ENCODE assay signal across 9 mouse cellular contexts in the genomic region with DNA sequence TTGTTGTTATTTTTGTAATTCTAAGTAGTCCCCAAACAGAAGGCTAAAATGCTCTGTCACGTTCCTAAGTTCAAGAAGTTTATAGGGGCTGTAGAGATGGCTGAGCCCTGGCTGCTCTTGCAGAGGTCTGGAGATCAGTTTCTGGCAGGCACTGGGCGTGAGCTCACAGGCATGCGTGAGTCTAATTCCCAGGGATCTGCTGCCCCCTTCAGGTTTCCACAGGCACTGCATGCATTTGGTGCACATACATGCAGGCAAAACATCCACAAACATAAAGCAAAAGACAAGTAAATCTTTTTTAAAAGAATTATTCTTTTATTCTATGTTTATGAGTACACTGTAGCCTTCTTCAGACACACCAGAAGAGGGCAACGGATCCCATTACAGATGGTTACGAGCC. TPM values are rescaled to one million over a fixed set of nuclear protein-coding genes. Genes with fewer than 3 reads are reported as not detected.
A peak's percentile ranks its signal among the peaks of the same experiment; 100 is the strongest.
DNase-seq lines count a peak whose midpoint lies in the region; ATAC-seq and TF ChIP-seq lines count a peak whose summit lies in the region.
"Had no signal": no experiment of that assay in that cellular context is flagged by ENCODE, and none has a peak within 500 bp of the region (broad histone marks: within the 10 kb centered on the region; RNA-seq: fewer than 3 reads in every experiment).

No protein-coding gene starts in this region.

- peak; percentile 51 for DNase-seq in forebrain, embryonic 14.5 days (ENCODE audit: low spot score)
- peak; percentile 56 for DNase-seq in midbrain, embryonic 10.5 days (ENCODE audit: low spot score)
- peak; percentile 67 for DNase-seq in lung, embryonic 14.5 days
- peak; percentile 61 for DNase-seq in thymus, postnatal 25 days
- DNase-seq in ovary, adult 18-20 months (ENCODE audit: low spot score): no peak

- WGBS in forebrain, embryonic 14.5 days: 40% methylated on average over 5 of the region's 5 CpGs
- WGBS in forebrain, embryonic 16.5 days: 47% methylated on average over 5 of the region's 5 CpGs
- whole genome bisulfite sequencing in midbrain, embryonic 10.5 days: 51% methylated on average over 5 of the region's 5 CpGs
- 51% methylated on average over 5 of the region's 5 CpGs for WGBS in midbrain, embryonic 16.5 days
- WGBS in bone marrow, adult 2 months: 48% methylated on average over 5 of the region's 5 CpGs
- WGBS in lung, embryonic 14.5 days: 46% methylated on average over 5 of the region's 5 CpGs

- no peak overlapping the region for H3K9ac ChIP-seq in forebrain, embryonic 14.5 days (ENCODE audit: low read length)
- H3K9ac ChIP-seq in forebrain, embryonic 16.5 days (replicated peaks; ENCODE audit: low read depth, low read length): no peak overlapping the region
- no peak overlapping the region for H3K9ac ChIP-seq in midbrain, embryonic 16.5 days (ENCODE audit: low read depth, low read length)
- no peak overlapping the region for H3K9ac ChIP-seq in lung, embryonic 14.5 days
- H3K9ac ChIP-seq: neural tube, embryonic 12.5 days had no signal

- no peak for TF ChIP-seq POLR2A in bone marrow, adult 2 months (IDR thresholded peaks at IDR 0.05; ENCODE audit: borderline replicate concordance, control insufficient read depth, low read depth, low read length)

- TF ChIP-seq CTCF in bone marrow, adult 2 months (IDR thresholded peaks at IDR 0.05; ENCODE audit: control insufficient read depth, insufficient read depth, low read length): peak; percentile 80
- TF ChIP-seq CTCF in lung, embryonic 14.5 days (IDR thresholded peaks at IDR 0.05; ENCODE audit: low read depth): peak; percentile 75

- H3K27ac ChIP-seq in forebrain, embryonic 14.5 days (ENCODE audit: low read depth, low read length): no peak overlapping the region
- H3K27ac ChIP-seq in forebrain, embryonic 16.5 days (ENCODE audit: low read length): no peak overlapping the region
- no peak overlapping the region for H3K27ac ChIP-seq in midbrain, embryonic 10.5 days (replicated peaks)
- no peak overlapping the region for H3K27ac ChIP-seq in midbrain, embryonic 16.5 days (ENCODE audit: low read length)
- H3K27ac ChIP-seq in bone marrow, adult 2 months (ENCODE audit: control insufficient read depth, insufficient read depth, low read depth, low read length, poor library complexity): no peak overlapping the region
- H3K27ac ChIP-seq in lung, embryonic 14.5 days (ENCODE audit: low read depth): no peak overlapping the region
- H3K27ac ChIP-seq: neural tube, embryonic 12.5 days had no signal

- no peaks in the 10 kb centered on the region for H3K36me3 ChIP-seq in forebrain, embryonic 14.5 days (ENCODE audit: control insufficient read depth, insufficient read depth, low read length)
- H3K36me3 ChIP-seq in forebrain, embryonic 16.5 days (ENCODE audit: control insufficient read depth, insufficient read depth): no peaks in the 10 kb centered on the region
- H3K36me3 ChIP-seq in midbrain, embryonic 10.5 days: no peaks in the 10 kb centered on the region
- H3K36me3 ChIP-seq in midbrain, embryonic 16.5 days (ENCODE audit: control insufficient read depth, insufficient read depth, low read length): no peaks in the 10 kb centered on the region
- no peaks in the 10 kb centered on the region for H3K36me3 ChIP-seq in lung, embryonic 14.5 days (ENCODE audit: insufficient read depth)
- H3K36me3 ChIP-seq: neural tube, embryonic 12.5 days had no signal

- peaks cover 11% of the 10 kb centered on the region for H3K27me3 ChIP-seq in forebrain, embryonic 14.5 days (replicated peaks; ENCODE audit: control insufficient read depth, insufficient read depth, low read length)
- H3K27me3 ChIP-seq in forebrain, embryonic 16.5 days (replicated peaks; ENCODE audit: control insufficient read depth, insufficient read depth, low read length): peaks cover 9% of the 10 kb centered on the region
- peaks cover 23% of the 10 kb centered on the region for H3K27me3 ChIP-seq in midbrain, embryonic 10.5 days (ENCODE audit: low read depth, poor library complexity, severe bottlenecking)
- peaks cover 6% of the 10 kb centered on the region for H3K27me3 ChIP-seq in midbrain, embryonic 16.5 days (ENCODE audit: control insufficient read depth, insufficient read depth, low read depth, low read length)
- H3K27me3 ChIP-seq in lung, embryonic 14.5 days (ENCODE audit: insufficient read depth, low read length): peaks cover 7% of the 10 kb centered on the region

- H3K4me1 ChIP-seq in forebrain, embryonic 14.5 days (ENCODE audit: control insufficient read depth, insufficient read depth, low read length): no peaks in the 10 kb centered on the region
- H3K4me1 ChIP-seq in forebrain, embryonic 16.5 days (replicated peaks; ENCODE audit: control insufficient read depth, insufficient read depth, low read length): peaks cover under 1% of the 10 kb centered on the region; the same call in 1 of the 2 replicates
- H3K4me1 ChIP-seq in midbrain, embryonic 10.5 days: peaks cover 3% of the 10 kb centered on the region
- H3K4me1 ChIP-seq in midbrain, embryonic 16.5 days (ENCODE audit: control insufficient read depth, insufficient read depth, low read length): 0 out of 2 replicates have a peak, but pooled peaks cover 1% of the 10 kb centered on the region
- H3K4me1 ChIP-seq in bone marrow, adult 2 months (ENCODE audit: control insufficient read depth, insufficient read depth, low read length): no peaks in the 10 kb centered on the region
- no peaks in the 10 kb centered on the region for H3K4me1 ChIP-seq in lung, embryonic 14.5 days (ENCODE audit: insufficient read depth)

- no peak for ATAC-seq in forebrain, embryonic 14.5 days
- no peak for ATAC-seq in forebrain, embryonic 16.5 days
- ATAC-seq in midbrain, embryonic 16.5 days: no peak
- ATAC-seq in lung, embryonic 14.5 days (ENCODE audit: insufficient read depth): no peak

- no peaks in the 10 kb centered on the region for H3K9me3 ChIP-seq in forebrain, embryonic 14.5 days (replicated peaks; ENCODE audit: control insufficient read depth, low read length)
- no peaks in the 10 kb centered on the region for H3K9me3 ChIP-seq in forebrain, embryonic 16.5 days (ENCODE audit: control insufficient read depth, low read length)
- peaks cover 4% of the 10 kb centered on the region; the same call in 1 of the 2 replicates for H3K9me3 ChIP-seq in midbrain, embryonic 10.5 days (replicated peaks)
- no peaks in the 10 kb centered on the region for H3K9me3 ChIP-seq in midbrain, embryonic 16.5 days (replicated peaks; ENCODE audit: control insufficient read depth, low read length, poor library complexity, severe bottlenecking)
- H3K9me3 ChIP-seq in lung, embryonic 14.5 days (ENCODE audit: low read depth, low read length): no peaks in the 10 kb centered on the region

- H3K4me3 ChIP-seq in forebrain, embryonic 14.5 days (ENCODE audit: low read depth, low read length): no peak overlapping the region
- no peak overlapping the region for H3K4me3 ChIP-seq in forebrain, embryonic 16.5 days (replicated peaks; ENCODE audit: low read length)
- no peak overlapping the region for H3K4me3 ChIP-seq in midbrain, embryonic 10.5 days
- no peak overlapping the region for H3K4me3 ChIP-seq in midbrain, embryonic 16.5 days (ENCODE audit: low read depth, low read length)
- no peak overlapping the region for H3K4me3 ChIP-seq in bone marrow, adult 2 months (replicated peaks; ENCODE audit: control insufficient read depth, low read depth, low read length)
- no peak overlapping the region for H3K4me3 ChIP-seq in lung, embryonic 14.5 days (ENCODE audit: low read depth, low read length)
- H3K4me3 ChIP-seq: neural tube, embryonic 12.5 days had no signal

- no peak overlapping the region for H3K4me2 ChIP-seq in forebrain, embryonic 14.5 days (ENCODE audit: low read length)
- H3K4me2 ChIP-seq in forebrain, embryonic 16.5 days (ENCODE audit: low read length): no peak overlapping the region
- no peak overlapping the region for H3K4me2 ChIP-seq in midbrain, embryonic 16.5 days (ENCODE audit: low read length)
- H3K4me2 ChIP-seq in lung, embryonic 14.5 days: no peak overlapping the region
- H3K4me2 ChIP-seq: neural tube, embryonic 12.5 days had no signal

RNA-seq across cellular contexts. Expression of a gene that starts 14.3 kb away (rescaled TPM):
- 0.10 TPM in 1 of 2 replicates, not detected in the other for polyA plus RNA-seq in forebrain, embryonic 14.5 days (2014; fragmentation: Nextera tagmentation; extraction: Ambion mirVana)
- polyA plus RNA-seq in forebrain, embryonic 16.5 days (2015; fragmentation: Nextera tagmentation; extraction: Ambion mirVana): not detected in 2 replicates
- polyA plus RNA-seq in midbrain, embryonic 10.5 days (2016; fragmentation: Nextera tagmentation; extraction: Ambion mirVana): 0.16 and 0.23 TPM in 2 replicates
- polyA plus RNA-seq in midbrain, embryonic 16.5 days (2015; fragmentation: Nextera tagmentation; extraction: Ambion mirVana): 0.46 and 0.50 TPM in 2 replicates
- 1.5 TPM in 1 of 2 replicates, not detected in the other for polyA plus RNA-seq in bone marrow, adult 2 months (2011; ENCODE audit: insufficient read depth, insufficient read length, low replicate concordance, missing spikeins)
- polyA plus RNA-seq in lung, embryonic 14.5 days (2014; fragmentation: Nextera tagmentation; extraction: Ambion mirVana): 0.19 TPM in 1 of 2 replicates, not detected in the other

RNA-seq across cellular contexts. Expression of a gene that starts 14.9 kb away (rescaled TPM):
- 0.65 and 0.79 TPM in 2 replicates for polyA plus RNA-seq in forebrain, embryonic 14.5 days (2014; fragmentation: Nextera tagmentation; extraction: Ambion mirVana)
- 0.22 and 0.43 TPM in 2 replicates for polyA plus RNA-seq in forebrain, embryonic 16.5 days (2015; fragmentation: Nextera tagmentation; extraction: Ambion mirVana)
- polyA plus RNA-seq in midbrain, embryonic 10.5 days (2016; fragmentation: Nextera tagmentation; extraction: Ambion mirVana): 1.7 and 1.9 TPM in 2 replicates
- 0.67 and 0.73 TPM in 2 replicates for polyA plus RNA-seq in midbrain, embryonic 16.5 days (2015; fragmentation: Nextera tagmentation; extraction: Ambion mirVana)
- 0.25 and 4.8 TPM in 2 replicates for polyA plus RNA-seq in bone marrow, adult 2 months (2011; ENCODE audit: insufficient read depth, insufficient read length, low replicate concordance, missing spikeins)
- polyA plus RNA-seq in lung, embryonic 14.5 days (2014; fragmentation: Nextera tagmentation; extraction: Ambion mirVana): not detected in 2 replicates

RNA-seq across cellular contexts. Expression of a gene that starts 21.0 kb away (rescaled TPM):
- polyA plus RNA-seq in forebrain, embryonic 14.5 days (2014; fragmentation: Nextera tagmentation; extraction: Ambion mirVana): not detected in 2 replicates
- polyA plus RNA-seq in forebrain, embryonic 16.5 days (2015; fragmentation: Nextera tagmentation; extraction: Ambion mirVana): not detected in 2 replicates
- not detected in 2 replicates for polyA plus RNA-seq in midbrain, embryonic 10.5 days (2016; fragmentation: Nextera tagmentation; extraction: Ambion mirVana)
- not detected in 2 replicates for polyA plus RNA-seq in midbrain, embryonic 16.5 days (2015; fragmentation: Nextera tagmentation; extraction: Ambion mirVana)
- 1.9 and 3.1 TPM in 2 replicates for polyA plus RNA-seq in bone marrow, adult 2 months (2011; ENCODE audit: insufficient read depth, insufficient read length, low replicate concordance, missing spikeins)
- polyA plus RNA-seq in lung, embryonic 14.5 days (2014; fragmentation: Nextera tagmentation; extraction: Ambion mirVana): not detected in 2 replicates
- polyA plus RNA-seq: neural tube, embryonic 12.5 days had no signal

RNA-seq across cellular contexts. Expression of a gene that starts 27.1 kb away (rescaled TPM):
- polyA plus RNA-seq in forebrain, embryonic 14.5 days (2014; fragmentation: Nextera tagmentation; extraction: Ambion mirVana): 467 and 579 TPM in 2 replicates
- polyA plus RNA-seq in forebrain, embryonic 16.5 days (2015; fragmentation: Nextera tagmentation; extraction: Ambion mirVana): 584 and 649 TPM in 2 replicates
- polyA plus RNA-seq in midbrain, embryonic 10.5 days (2016; fragmentation: Nextera tagmentation; extraction: Ambion mirVana): 69.6 and 124 TPM in 2 replicates
- polyA plus RNA-seq in midbrain, embryonic 16.5 days (2015; fragmentation: Nextera tagmentation; extraction: Ambion mirVana): 761 and 788 TPM in 2 replicates
- polyA plus RNA-seq in bone marrow, adult 2 months (2011; ENCODE audit: insufficient read depth, insufficient read length, low replicate concordance, missing spikeins): 6.2 TPM in 1 of 2 replicates, not detected in the other
- polyA plus RNA-seq in lung, embryonic 14.5 days (2014; fragmentation: Nextera tagmentation; extraction: Ambion mirVana): 22.3 and 22.6 TPM in 2 replicates

RNA-seq across cellular contexts. Expression of a gene that starts 50.9 kb away (rescaled TPM):
- 1.2 and 1.4 TPM in 2 replicates for polyA plus RNA-seq in forebrain, embryonic 14.5 days (2014; fragmentation: Nextera tagmentation; extraction: Ambion mirVana)
- 2.3 and 3.4 TPM in 2 replicates for polyA plus RNA-seq in forebrain, embryonic 16.5 days (2015; fragmentation: Nextera tagmentation; extraction: Ambion mirVana)
- polyA plus RNA-seq in midbrain, embryonic 10.5 days (2016; fragmentation: Nextera tagmentation; extraction: Ambion mirVana): 1.4 and 1.5 TPM in 2 replicates
- 2.7 and 2.9 TPM in 2 replicates for polyA plus RNA-seq in midbrain, embryonic 16.5 days (2015; fragmentation: Nextera tagmentation; extraction: Ambion mirVana)
- polyA plus RNA-seq in bone marrow, adult 2 months (2011; ENCODE audit: insufficient read depth, insufficient read length, low replicate concordance, missing spikeins): 12.3 and 34.2 TPM in 2 replicates
- polyA plus RNA-seq in lung, embryonic 14.5 days (2014; fragmentation: Nextera tagmentation; extraction: Ambion mirVana): 1.7 and 2.0 TPM in 2 replicates
